Mouse (Mus musculus): ENCODE measurements at regions not wholly inside any gene's neighbourhood (a gene's known extent, or its start where the extent isn't known, plus 50 kb on each side); places are given as distances from the start of the nearest gene placed in this dataset.

DNA sequence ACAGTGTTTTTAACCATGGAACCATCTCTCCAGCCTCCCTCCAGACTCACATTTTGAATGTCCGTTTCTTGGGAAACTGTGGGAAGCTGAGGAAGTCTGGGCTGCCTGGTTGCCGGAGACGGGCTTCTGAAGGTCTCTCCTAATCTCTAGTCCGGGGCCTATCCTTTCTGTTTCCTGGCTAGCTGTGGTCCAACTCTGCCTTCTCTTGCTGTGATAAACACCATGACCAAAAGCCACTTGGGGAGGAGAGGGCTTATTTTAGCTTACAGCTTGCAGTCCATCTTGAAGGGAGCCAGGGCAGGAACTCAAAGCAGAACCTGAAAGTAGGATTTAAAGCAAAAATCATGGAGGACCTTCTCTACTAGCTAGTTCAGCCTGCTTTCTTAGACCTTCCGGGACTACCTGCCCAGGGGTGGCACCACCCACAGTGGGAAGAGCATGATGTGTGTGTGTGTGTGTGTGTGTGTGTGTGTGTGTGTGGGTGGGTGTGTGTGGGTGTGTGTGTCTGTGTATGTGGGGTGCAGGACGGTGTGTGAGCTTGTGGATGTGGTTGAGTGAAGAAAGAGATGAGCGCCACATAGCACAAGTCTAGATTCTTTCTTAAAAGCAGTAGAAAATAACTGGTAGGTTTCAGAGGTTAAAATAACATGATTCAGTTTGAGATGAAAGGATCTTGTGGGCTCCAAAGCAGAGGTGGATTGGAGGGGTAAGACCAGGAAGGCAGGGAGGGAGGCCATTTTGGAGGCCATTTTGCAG lies 73.5 kb upstream of the Rap1b start:
- no peak for TF ChIP-seq POLR2A (IDR thresholded peaks at IDR 0.05; ENCODE audit: low read depth, low read length)
- TF ChIP-seq CTCF (IDR thresholded peaks at IDR 0.05; ENCODE audit: borderline replicate concordance, insufficient read depth, low read length) = no peak

Measured in embryonic fibroblast, embryonic 13.5 days (primary cell).